Comparison of ENCODE assay signal across 30 mouse cellular contexts in the genomic region with DNA sequence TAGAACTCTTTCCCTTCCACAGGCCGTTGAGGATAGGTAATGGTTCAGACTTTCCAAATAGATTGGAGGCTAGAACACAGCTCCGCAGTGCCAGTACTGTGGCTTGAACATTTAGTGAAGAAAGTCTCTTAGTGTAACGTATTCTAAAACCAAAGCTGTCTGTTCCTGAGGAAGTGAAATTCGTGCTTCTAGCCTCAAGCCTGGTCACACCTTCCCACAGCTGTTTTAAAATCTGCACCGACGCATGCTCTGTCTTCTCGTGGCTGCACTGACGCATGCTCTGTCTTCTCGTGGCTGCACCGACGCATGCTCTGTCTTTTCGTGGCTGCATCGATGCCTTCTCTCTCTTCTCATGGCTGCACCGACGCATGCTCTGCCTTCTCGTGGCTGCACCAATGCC. TPM values are rescaled to one million over a fixed set of nuclear protein-coding genes. Genes with fewer than 3 reads are reported as not detected.
DNase-seq lines count a peak whose midpoint lies in the region; ATAC-seq and TF ChIP-seq lines count a peak whose summit lies in the region.
"Had no signal": no experiment of that assay in that cellular context is flagged by ENCODE, and none has a peak within 500 bp of the region (broad histone marks: within the 10 kb centered on the region; RNA-seq: fewer than 3 reads in every experiment).

No protein-coding gene starts in this region.

- 0 out of 2 replicates have a peak, but pooled peaks cover 9% of the 10 kb centered on the region for H3K27me3 ChIP-seq in heart, embryonic 10.5 days (ENCODE audit: insufficient read depth, poor library complexity, severe bottlenecking)
- H3K27me3 ChIP-seq: embryonic facial prominence, embryonic 12.5 days; forebrain, embryonic 12.5 days; heart, embryonic 12.5 days; Patski; stomach, embryonic 15.5 days had no signal

- TF ChIP-seq CTCF in gastrocnemius, adult 2 months (IDR thresholded peaks at IDR 0.05) = no peak

- no peak overlapping the region for H3K27ac ChIP-seq in heart, embryonic 10.5 days
- H3K27ac ChIP-seq in gastrocnemius, adult 2 months = no peak overlapping the region
- H3K27ac ChIP-seq: embryonic facial prominence, embryonic 12.5 days; forebrain, embryonic 12.5 days; hindbrain, embryonic 10.5 days; stomach, embryonic 15.5 days had no signal

- H3K4me3 ChIP-seq in heart, embryonic 10.5 days = no peak overlapping the region
- H3K4me3 ChIP-seq in gastrocnemius, adult 2 months = no peak overlapping the region
- H3K4me3 ChIP-seq: embryonic facial prominence, embryonic 12.5 days; erythroblast, embryonic 14.5 days; forebrain, embryonic 12.5 days; heart, embryonic 12.5 days; hindbrain, embryonic 10.5 days; stomach, embryonic 15.5 days had no signal

- H3K4me1 ChIP-seq in heart, embryonic 10.5 days = peaks cover 4% of the 10 kb centered on the region; the same call in 1 of the 2 replicates
- H3K4me1 ChIP-seq: embryonic facial prominence, embryonic 12.5 days; forebrain, embryonic 12.5 days; stomach, embryonic 15.5 days had no signal

- H3K36me3 ChIP-seq in heart, embryonic 10.5 days = no peaks in the 10 kb centered on the region
- H3K36me3 ChIP-seq: embryonic facial prominence, embryonic 12.5 days; forebrain, embryonic 12.5 days; G1E; heart, embryonic 12.5 days; hindbrain, embryonic 10.5 days; stomach, embryonic 15.5 days had no signal

- peak; percentile 68 for ATAC-seq in granulocyte monocyte progenitor cell, adult 5-6 weeks (replicated peaks; ENCODE audit: poor library complexity, severe bottlenecking)
- ATAC-seq: hindbrain, embryonic 16.5 days; intestine, embryonic 16.5 days; Patski had no signal

- peak; percentile 1 for DNase-seq in heart, adult 8-10 months (ENCODE audit: low spot score)
- DNase-seq in heart, embryonic 10.5 days (ENCODE audit: low spot score) = no peak
- DNase-seq in A20 (ENCODE audit: low read depth, low spot score) = peak; percentile 76
- peak; percentile 13 for DNase-seq in skeletal muscle tissue, adult 2 months (ENCODE audit: low read depth, low spot score)
- DNase-seq in yolk sac, embryonic 10.5 days (ENCODE audit: low spot score) = no peak
- no peak for DNase-seq in adrenal gland, postnatal 25 days
- no peak for DNase-seq in gastrocnemius, adult 2 months
- DNase-seq: cerebellum, adult 11-12 months; cerebellum, postnatal 10 days; heart, postnatal 10 days; kidney, postnatal 36 days; layer of hippocampus, postnatal 36 days; midbrain, embryonic 14.5 days had no signal

- WGBS in heart, embryonic 10.5 days = 92% methylated on average over 16 of the region's 16 CpGs

- no peaks in the 10 kb centered on the region for H3K9me3 ChIP-seq in heart, embryonic 10.5 days
- H3K9me3 ChIP-seq: embryonic facial prominence, embryonic 12.5 days; forebrain, embryonic 12.5 days; G1E; heart, embryonic 12.5 days; hindbrain, embryonic 10.5 days; stomach, embryonic 15.5 days had no signal

- intact Hi-C loops in gastrocnemius, adult 2 months (cut with DNase I) = no loop called here

RNA-seq across cellular contexts. Expression of gene Ccdc180, which starts 6.9 kb away (rescaled TPM):
- under 1 TPM in 1 of 4 experiments, not detected in 3; 0.09 TPM for total RNA-seq in heart, adult 8-10 months (2022)
- polyA plus RNA-seq in heart, embryonic 10.5 days (2016; fragmentation: Nextera tagmentation; extraction: Ambion mirVana) = 0.04 and 0.05 TPM in 2 replicates
- total RNA-seq in granulocyte monocyte progenitor cell, adult 5-6 weeks (2014; fragmentation: Nextera tagmentation) = 0.32 and 1.4 TPM in 2 replicates
- 0.17 and 0.31 TPM in 2 replicates for total RNA-seq in granulocyte monocyte progenitor cell, adult 5-6 weeks (2017)
- total RNA-seq in adrenal gland, postnatal 25 days (2021) = 0.18 and 0.38 TPM in 2 replicates
- not detected for total RNA-seq in gastrocnemius, adult 2 months (2021)
- total RNA-seq: heart, postnatal 10 days; liver, adult 2 months had no signal
- polyA plus RNA-seq: embryonic facial prominence, embryonic 12.5 days; erythroblast, embryonic 14.5 days; G1E; limb, embryonic 11.5 days; Patski had no signal

RNA-seq across cellular contexts. Expression of gene Stra6l, which starts 34.8 kb away (rescaled TPM):
- not detected for total RNA-seq in heart, adult 8-10 months (2022)
- 0.21 and 0.55 TPM in 2 replicates for polyA plus RNA-seq in heart, embryonic 10.5 days (2016; fragmentation: Nextera tagmentation; extraction: Ambion mirVana)
- total RNA-seq in granulocyte monocyte progenitor cell, adult 5-6 weeks (2014; fragmentation: Nextera tagmentation) = 0.69 TPM in 1 of 2 replicates, not detected in the other
- 0.09 and 0.10 TPM in 2 replicates for total RNA-seq in granulocyte monocyte progenitor cell, adult 5-6 weeks (2017)
- 0.24 and 1.0 TPM in 2 replicates for total RNA-seq in adrenal gland, postnatal 25 days (2021)
- total RNA-seq in gastrocnemius, adult 2 months (2021) = not detected
- total RNA-seq: heart, postnatal 10 days; layer of hippocampus, postnatal 36 days; left cerebral cortex, postnatal 10 days; megakaryocyte-erythroid progenitor cell, adult 5-6 weeks had no signal
- polyA plus RNA-seq: erythroblast, embryonic 14.5 days; G1E had no signal

RNA-seq across cellular contexts. Expression of gene Igfbpl1, which starts 56.5 kb away (rescaled TPM):
- total RNA-seq in heart, adult 8-10 months (2022) = under 1 TPM; 0.14 to 0.57 (median 0.39) TPM
- 7.4 and 15.7 TPM in 2 replicates for polyA plus RNA-seq in heart, embryonic 10.5 days (2016; fragmentation: Nextera tagmentation; extraction: Ambion mirVana)
- total RNA-seq in granulocyte monocyte progenitor cell, adult 5-6 weeks (2014; fragmentation: Nextera tagmentation) = not detected in 2 replicates
- not detected in 2 replicates for total RNA-seq in granulocyte monocyte progenitor cell, adult 5-6 weeks (2017)
- total RNA-seq in adrenal gland, postnatal 25 days (2021) = not detected in 2 replicates
- total RNA-seq in gastrocnemius, adult 2 months (2021) = not detected
- total RNA-seq: liver, adult 2 months; megakaryocyte-erythroid progenitor cell, adult 5-6 weeks had no signal
- polyA plus RNA-seq: erythroblast, embryonic 14.5 days; G1E; liver, adult 2 months; liver, embryonic 16.5 days; lung, embryonic 16.5 days; Patski had no signal

Comparison
In these comparisons a context has a peak if more than half of its experiments do, and no peak if none do; other contexts are left out.
1. DNase-seq: peak in heart, adult 8-10 months (single experiment), A20 (single experiment) and skeletal muscle tissue, adult 2 months (single experiment); none in heart, embryonic 10.5 days (single experiment), yolk sac, embryonic 10.5 days (single experiment), adrenal gland, postnatal 25 days (single experiment) and gastrocnemius, adult 2 months (single experiment).